Mouse (Mus musculus) forebrain, embryonic 16.5 days (tissue): ENCODE results near the gene Nt5m. TPM values are rescaled to one million over a fixed set of nuclear protein-coding genes. Genes with fewer than 3 reads are reported as not detected.

Source experiments
- ATAC-seq: fragments of 200-750 bp; cut with Nextera tagmentation; 2 replicates; pipeline ENCODE4 v1.8.0; 2017; ENCODE audit warnings: mild to moderate bottlenecking, moderate library complexity
- H3K27ac ChIP-seq: fragments of 300-500 bp; sonication (generic); 2 replicates; pipeline ENCODE4 v1.5.1; 2014; ENCODE audit warnings: low read length, control low read depth
- H3K27me3 ChIP-seq: fragments of 300-500 bp; sonication (generic); replicated peaks from 2 replicates; pipeline ENCODE4 v1.6.1; 2014; ENCODE audit warnings: low read length; ENCODE audit not compliant: control insufficient read depth, insufficient read depth
- H3K36me3 ChIP-seq: fragments of 300-500 bp; sonication (generic); 2 replicates; pipeline ENCODE4 v1.6.1; 2014; ENCODE audit not compliant: control insufficient read depth, insufficient read depth
- H3K4me1 ChIP-seq: fragments of 300-500 bp; sonication (generic); replicated peaks from 2 replicates; pipeline ENCODE4 v1.6.1; 2014; ENCODE audit warnings: low read length; ENCODE audit not compliant: control insufficient read depth, insufficient read depth
- H3K4me2 ChIP-seq: fragments of 300-500 bp; sonication (generic); 2 replicates; pipeline ENCODE4 v1.6.1; 2014; ENCODE audit warnings: mild to moderate bottlenecking, low read length, control low read depth
- H3K4me3 ChIP-seq: fragments of 300-500 bp; sonication (generic); replicated peaks from 2 replicates; pipeline ENCODE4 v1.5.1; 2014; ENCODE audit warnings: mild to moderate bottlenecking, low read length, control low read depth
- H3K9ac ChIP-seq: fragments of 300-500 bp; sonication (generic); replicated peaks from 2 replicates; pipeline ENCODE4 v1.6.1; 2014; ENCODE audit warnings: low read depth, low read length, control low read depth
- H3K9me3 ChIP-seq: fragments of 300-500 bp; sonication (generic); 2 replicates; pipeline ENCODE4 v1.6.1; 2016; ENCODE audit warnings: low read length; ENCODE audit not compliant: control insufficient read depth
- WGBS: fragments of 180-500 bp; shearing (Covaris S2); extraction: QIAGEN DNeasy Blood & Tissue Kit; methylation state at CpG from one replicate; pipeline ENCODE4 v1.1.7; 2014; 5-methylcytosine and 5-hydroxymethylcytosine counted together
- polyA plus RNA-seq: library from polyadenylated mRNA; unstranded; fragments of >200 nt; fragmentation: Nextera tagmentation; extraction: Ambion mirVana; gene quantifications from 2 replicates; pipeline ENCODE4 v1.2.1, GENCODE M21; 2015

Nt5m gene
- polyA plus RNA-seq, 1 experiment from 2014 or later, result 56.7 TPM

GRCm38 (mm10) chr11:59809071-59809669 lies 30.1 kb upstream of the Nt5m start:
- Histone ChIP-seq H3K9me3 (no peaks in the 10 kb centered on the region), H3K27ac (peak overlapping the region; percentile 98; the same call in 1 of the 2 replicates), H3K4me3 (peak overlapping the region; percentile 57), H3K36me3 (no peaks in the 10 kb centered on the region), H3K4me1 (peaks cover 11% of the 10 kb centered on the region), H3K27me3 (no peaks in the 10 kb centered on the region), H3K9ac (peak overlapping the region; percentile 93), H3K4me2 (peak overlapping the region; percentile 75)
- WGBS, result 1% methylated on average over 15 of the region's 15 CpGs
- ATAC-seq, result peak; percentile 20

- H3K4me1 ChIP-seq, result peaks cover 11% of the 10 kb centered on the region
- H3K27ac ChIP-seq, result peak within 1 kb of the TSS; percentile 98
- H3K4me3 ChIP-seq, result peak within 1 kb of the TSS; percentile 57
- H3K9me3 ChIP-seq, result no peaks in the 10 kb centered on the region
- peak; percentile 98 for ATAC-seq
- H3K9ac ChIP-seq, result peak within 1 kb of the TSS; percentile 93
- H3K4me2 ChIP-seq, result peak within 1 kb of the TSS; percentile 75
- no peaks in the 10 kb centered on the region for H3K27me3 ChIP-seq
- WGBS, result under 1% methylated on average over 52 of the region's 52 CpGs
- no peaks in the 10 kb centered on the region for H3K36me3 ChIP-seq
These were observed 29.4 kb upstream of the Nt5m start, which contains the start of gene Flcn for GRCm38 (mm10) chr11:59809670-59810474. TSS of gene Flcn (minus strand) at chr11:59810016.

- Histone ChIP-seq H3K4me2 (peak overlapping the region; percentile 75), H3K4me3 (peak overlapping the region; percentile 57), H3K36me3 (no peaks in the 10 kb centered on the region), H3K27ac (peak overlapping the region; percentile 98; the same call in 1 of the 2 replicates), H3K9ac (peak overlapping the region; percentile 93), H3K27me3 (no peaks in the 10 kb centered on the region), H3K4me1 (peaks cover 11% of the 10 kb centered on the region), H3K9me3 (no peaks in the 10 kb centered on the region)
- 70% methylated on average over 14 of the region's 14 CpGs for WGBS
- no peak for ATAC-seq
These were observed 28.6 kb upstream of the Nt5m start for GRCm38 (mm10) chr11:59810480-59811158.

- H3K9me3 ChIP-seq, result no peaks in the 10 kb centered on the region
- H3K4me3 ChIP-seq, result no peak overlapping the region
- H3K4me1 ChIP-seq, result peaks cover 11% of the 10 kb centered on the region
- no peak overlapping the region for H3K4me2 ChIP-seq
- no peak overlapping the region for H3K27ac ChIP-seq
- no peaks in the 10 kb centered on the region for H3K27me3 ChIP-seq
- WGBS, result 81% methylated on average over 4 of the region's 4 CpGs
- ATAC-seq, result no peak
- H3K9ac ChIP-seq, result no peak overlapping the region
- no peaks in the 10 kb centered on the region for H3K36me3 ChIP-seq
These were observed 28.0 kb upstream of the Nt5m start for GRCm38 (mm10) chr11:59811211-59811610.

DNA sequence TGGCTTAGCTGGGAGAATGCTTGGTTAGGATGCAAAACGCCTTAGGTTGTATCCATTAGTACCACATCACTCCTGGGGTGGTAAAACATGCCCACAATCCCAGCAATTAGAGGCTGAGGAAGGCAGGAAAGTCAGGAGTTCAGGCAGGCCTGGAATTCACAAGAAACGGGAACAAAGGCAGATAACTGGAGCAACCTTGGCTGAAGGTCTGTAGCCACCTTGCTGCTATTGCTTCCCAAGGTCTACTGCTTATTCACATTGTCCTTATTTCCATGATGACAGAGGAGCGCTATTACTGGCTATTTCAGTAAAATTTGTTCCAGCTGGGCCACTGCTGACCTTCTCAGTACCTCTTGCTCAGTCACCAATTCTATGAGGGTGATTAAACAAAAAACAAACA lies 26.0 kb upstream of the Nt5m start:
- 87% methylated on average over 3 of the region's 3 CpGs for WGBS
- no peak overlapping the region for H3K4me2 ChIP-seq
- ATAC-seq, result no peak
- H3K27ac ChIP-seq, result no peak overlapping the region
- no peaks in the 10 kb centered on the region for H3K27me3 ChIP-seq
- no peaks in the 10 kb centered on the region for H3K9me3 ChIP-seq
- no peak overlapping the region for H3K9ac ChIP-seq
- H3K36me3 ChIP-seq, result peaks cover 6% of the 10 kb centered on the region
- H3K4me3 ChIP-seq, result no peak overlapping the region
- H3K4me1 ChIP-seq, result peaks cover 11% of the 10 kb centered on the region

GRCm38 (mm10) chr11:59814311-59814710 lies 24.9 kb upstream of the Nt5m start:
- no peak overlapping the region for H3K4me2 ChIP-seq
- H3K27me3 ChIP-seq, result no peaks in the 10 kb centered on the region
- H3K27ac ChIP-seq, result no peak overlapping the region
- peaks cover 3% of the 10 kb centered on the region; the same call in 1 of the 2 replicates for H3K4me1 ChIP-seq
- WGBS, result 78% methylated on average over 1 of the region's 1 CpGs
- no peaks in the 10 kb centered on the region for H3K9me3 ChIP-seq
- H3K36me3 ChIP-seq, result peaks cover 13% of the 10 kb centered on the region
- no peak overlapping the region for H3K9ac ChIP-seq
- ATAC-seq, result no peak
- no peak overlapping the region for H3K4me3 ChIP-seq

DNA sequence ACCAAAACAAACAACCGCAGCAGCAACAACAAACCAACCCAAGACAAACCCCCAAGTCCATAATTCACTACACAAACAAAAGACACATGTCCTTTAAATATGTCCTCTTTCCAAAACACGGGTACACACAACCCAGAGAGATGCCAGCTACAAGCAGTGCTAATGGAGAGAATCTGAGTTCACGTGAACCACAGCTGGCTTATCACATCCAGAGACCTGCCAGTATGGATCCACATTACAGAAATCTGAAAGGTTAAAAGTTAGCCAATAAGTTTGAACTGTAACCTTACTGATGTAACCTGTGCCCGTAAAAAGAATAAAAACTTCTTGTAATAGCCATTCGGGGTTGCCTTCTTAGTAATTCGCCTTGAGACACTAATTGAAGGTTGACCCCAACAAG lies 24.3 kb upstream of the Nt5m start:
- ATAC-seq, result no peak
- 93% methylated on average over 6 of the region's 6 CpGs for WGBS
- no peaks in the 10 kb centered on the region for H3K9me3 ChIP-seq

GRCm38 (mm10) chr11:59815482-59816065 lies 23.7 kb upstream of the Nt5m start:
- H3K36me3 ChIP-seq, result peaks cover 24% of the 10 kb centered on the region
- no peaks in the 10 kb centered on the region for H3K9me3 ChIP-seq
- H3K27ac ChIP-seq, result no peak overlapping the region
- WGBS, result 83% methylated on average over 6 of the region's 6 CpGs
- peaks cover 3% of the 10 kb centered on the region; the same call in 1 of the 2 replicates for H3K4me1 ChIP-seq
- H3K4me2 ChIP-seq, result no peak overlapping the region
- no peaks in the 10 kb centered on the region for H3K27me3 ChIP-seq
- ATAC-seq, result no peak
- no peak overlapping the region for H3K9ac ChIP-seq
- H3K4me3 ChIP-seq, result no peak overlapping the region

More for the DNA sequence above, 24.3 kb upstream of the Nt5m start:
- H3K36me3 ChIP-seq, result peaks cover 18% of the 10 kb centered on the region
- H3K27me3 ChIP-seq, result no peaks in the 10 kb centered on the region
- H3K27ac ChIP-seq, result no peak overlapping the region
- H3K4me2 ChIP-seq, result no peak overlapping the region
- H3K9ac ChIP-seq, result no peak overlapping the region
- H3K4me1 ChIP-seq, result peaks cover 3% of the 10 kb centered on the region; the same call in 1 of the 2 replicates
- H3K4me3 ChIP-seq, result no peak overlapping the region

DNA sequence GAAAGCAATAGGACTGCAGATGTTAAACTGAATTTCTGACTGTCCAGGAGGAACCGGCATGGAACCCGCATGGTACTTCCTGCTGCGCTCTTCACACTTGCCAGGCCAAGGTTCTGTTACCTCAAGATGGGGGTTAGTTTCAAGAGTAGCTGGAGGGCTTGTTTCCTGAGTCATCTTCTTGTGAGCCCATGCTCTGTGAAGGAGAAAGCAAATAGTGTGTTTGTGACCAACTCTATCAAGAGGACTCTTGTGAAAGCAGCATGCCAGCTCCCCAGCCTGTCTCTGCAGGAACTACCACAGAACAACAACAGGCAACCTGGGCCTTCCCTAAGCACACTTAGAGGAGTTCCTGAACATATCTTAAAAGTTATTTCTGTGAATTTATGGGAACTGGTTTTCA lies 21.3 kb upstream of the Nt5m start:
- H3K9ac ChIP-seq, result no peak overlapping the region
- no peaks in the 10 kb centered on the region for H3K4me1 ChIP-seq
- H3K4me2 ChIP-seq, result no peak overlapping the region
- peaks cover 40% of the 10 kb centered on the region for H3K36me3 ChIP-seq
- no peak for ATAC-seq
- no peak overlapping the region for H3K27ac ChIP-seq
- H3K27me3 ChIP-seq, result no peaks in the 10 kb centered on the region
- H3K4me3 ChIP-seq, result no peak overlapping the region
- no peaks in the 10 kb centered on the region for H3K9me3 ChIP-seq
- WGBS, result 99% methylated on average over 3 of the region's 3 CpGs
